Comparison of ENCODE assay signal across 18 mouse cellular contexts in the genomic region with DNA sequence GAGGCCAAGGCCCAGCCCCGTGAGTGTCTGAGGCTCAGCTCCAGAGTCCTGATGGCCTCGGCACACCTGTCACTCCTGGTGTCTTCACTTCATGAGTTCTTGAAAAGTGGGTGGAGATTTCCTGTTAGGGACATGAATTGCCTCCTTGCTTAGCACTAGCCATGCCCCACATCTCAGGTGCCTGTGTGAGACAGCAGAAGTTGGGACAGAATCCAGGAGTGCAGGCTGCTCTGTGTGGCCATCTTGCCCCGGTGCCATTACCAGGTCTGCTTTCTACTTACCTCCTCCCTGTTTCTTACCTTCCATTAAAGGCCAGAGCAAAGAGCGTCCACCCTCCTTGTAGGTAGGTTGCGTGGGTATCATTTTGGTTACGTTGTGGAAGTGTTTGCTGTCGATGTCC.
A peak's percentile ranks its signal among the peaks of the same experiment; 100 is the strongest.
DNase-seq lines count a peak whose midpoint lies in the region; ATAC-seq and TF ChIP-seq lines count a peak whose summit lies in the region.
"Had no signal": no experiment of that assay in that cellular context is flagged by ENCODE, and none has a peak within 500 bp of the region (broad histone marks: within the 10 kb centered on the region; RNA-seq: fewer than 3 reads in every experiment).

No protein-coding gene starts in this region.

- no peaks in the 10 kb centered on the region for H3K9me3 ChIP-seq in hindbrain, embryonic 13.5 days
- no peaks in the 10 kb centered on the region for H3K9me3 ChIP-seq in hindbrain, embryonic 14.5 days (ENCODE audit: control insufficient read depth, low read length)
- H3K9me3 ChIP-seq: limb, embryonic 12.5 days; liver, embryonic 12.5 days; stomach, embryonic 15.5 days had no signal

- intact Hi-C loops in heart, adult 2 months (cut with DNase I): loop anchor here (5.0 kb wide), 1 partner anchor 35 kb away; no protein-coding TSS in a partner anchor

- no peaks in the 10 kb centered on the region for H3K79me2 ChIP-seq in heart, adult 2 months (replicated peaks; ENCODE audit: control insufficient read depth, insufficient read depth, low read length)

- WGBS in heart, adult 2 months: 83% methylated on average over 7 of the region's 7 CpGs
- WGBS in hindbrain, embryonic 13.5 days: 95% methylated on average over 7 of the region's 7 CpGs
- 93% methylated on average over 7 of the region's 7 CpGs for WGBS in hindbrain, embryonic 14.5 days

- H3K36me3 ChIP-seq in heart, adult 2 months (ENCODE audit: control insufficient read depth, insufficient read depth, low read length): peaks cover 2% of the 10 kb centered on the region; the same call in 1 of the 2 replicates
- H3K36me3 ChIP-seq in hindbrain, embryonic 13.5 days: 0 out of 2 replicates have a peak, but pooled peaks cover 3% of the 10 kb centered on the region
- H3K36me3 ChIP-seq in hindbrain, embryonic 14.5 days (replicated peaks; ENCODE audit: control insufficient read depth, insufficient read depth): 0 out of 2 replicates have a peak, but pooled peaks cover 7% of the 10 kb centered on the region

- no peak for DNase-seq in heart, adult 2 months
- no peak for DNase-seq in heart, postnatal 4 days
- no peak for DNase-seq in hindbrain, embryonic 14.5 days (ENCODE audit: low spot score)
- peak; percentile 35 for DNase-seq in cerebellum, adult 8-10 months
- DNase-seq in cerebellum, postnatal 14 days: peak; percentile 36 to 55
- DNase-seq in layer of hippocampus, postnatal 25 days (ENCODE audit: extremely low spot score in 1 of 2, low spot score in 1 of 2): no peak
- DNase-seq: embryo, embryonic 11 days; lung, embryonic 14.5 days; lung, postnatal 36 days; right cerebral cortex, postnatal 25 days; thymus, adult 18-20 months; thymus, postnatal 4 days had no signal

- no peak for TF ChIP-seq POLR2A in heart, adult 2 months (IDR thresholded peaks at IDR 0.05; ENCODE audit: insufficient read depth, low read depth, low read length)

- peak overlapping the region; percentile 64 for H3K27ac ChIP-seq in heart, adult 2 months
- H3K27ac ChIP-seq in hindbrain, embryonic 13.5 days: peak overlapping the region; percentile 74; the same call in 1 of the 2 replicates
- no peak overlapping the region for H3K27ac ChIP-seq in hindbrain, embryonic 14.5 days
- H3K27ac ChIP-seq: limb, embryonic 12.5 days; stomach, embryonic 15.5 days had no signal

- no peak for TF ChIP-seq CTCF in heart, adult 2 months (IDR thresholded peaks at IDR 0.05)

- no peak for TF ChIP-seq EP300 in heart, adult 2 months (IDR thresholded peaks at IDR 0.05; ENCODE audit: insufficient read depth, low read depth, low read length)

- H3K4me3 ChIP-seq in heart, adult 2 months: no peak overlapping the region
- H3K4me3 ChIP-seq in hindbrain, embryonic 13.5 days: no peak overlapping the region
- no peak overlapping the region for H3K4me3 ChIP-seq in hindbrain, embryonic 14.5 days (replicated peaks; ENCODE audit: low read length)
- H3K4me3 ChIP-seq: limb, embryonic 12.5 days; liver, embryonic 12.5 days; stomach, embryonic 15.5 days had no signal

- no peaks in the 10 kb centered on the region for H3K27me3 ChIP-seq in heart, adult 2 months (ENCODE audit: control insufficient read depth, insufficient read depth, low read length)
- H3K27me3 ChIP-seq in hindbrain, embryonic 13.5 days: no peaks in the 10 kb centered on the region
- H3K27me3 ChIP-seq in hindbrain, embryonic 14.5 days (ENCODE audit: control insufficient read depth, insufficient read depth, low read length): no peaks in the 10 kb centered on the region
- H3K27me3 ChIP-seq: limb, embryonic 12.5 days; liver, embryonic 12.5 days; stomach, embryonic 15.5 days had no signal

- H3K4me1 ChIP-seq in heart, adult 2 months (ENCODE audit: control insufficient read depth, insufficient read depth, low read length): peaks cover 24% of the 10 kb centered on the region
- peaks cover 64% of the 10 kb centered on the region for H3K4me1 ChIP-seq in hindbrain, embryonic 13.5 days (replicated peaks)
- peaks cover 42% of the 10 kb centered on the region for H3K4me1 ChIP-seq in hindbrain, embryonic 14.5 days (replicated peaks; ENCODE audit: control insufficient read depth, insufficient read depth, low read length)

- no peak overlapping the region for H3K4me2 ChIP-seq in hindbrain, embryonic 13.5 days
- no peak overlapping the region for H3K4me2 ChIP-seq in hindbrain, embryonic 14.5 days (replicated peaks)
- H3K4me2 ChIP-seq: limb, embryonic 12.5 days; liver, embryonic 12.5 days; lung, embryonic 14.5 days; stomach, embryonic 15.5 days had no signal

- no peak for ATAC-seq in hindbrain, embryonic 13.5 days (ENCODE audit: low FRiP score)
- ATAC-seq in hindbrain, embryonic 14.5 days (ENCODE audit: low FRiP score): no peak
- ATAC-seq: forebrain, embryonic 16.5 days; liver, embryonic 12.5 days; midbrain, embryonic 16.5 days had no signal

- H3K9ac ChIP-seq in heart, adult 2 months (ENCODE audit: low read depth, low read length): no peak overlapping the region; the same call in 1 of the 2 replicates
- H3K9ac ChIP-seq in hindbrain, embryonic 13.5 days: no peak overlapping the region
- no peak overlapping the region for H3K9ac ChIP-seq in hindbrain, embryonic 14.5 days
- H3K9ac ChIP-seq: limb, embryonic 12.5 days; liver, embryonic 12.5 days; lung, embryonic 14.5 days; stomach, embryonic 15.5 days had no signal

Comparison
In these comparisons a context has a peak if more than half of its experiments do, and no peak if none do; other contexts are left out.
1. DNase-seq: peak in cerebellum, adult 8-10 months (single experiment) and cerebellum, postnatal 14 days (2 of 2); none in heart, adult 2 months (0 of 2), heart, postnatal 4 days (single experiment), hindbrain, embryonic 14.5 days (single experiment) and layer of hippocampus, postnatal 25 days (0 of 2).